Mouse (Mus musculus): Measurements from ENCODE around the gene Frmpd4.

Frmpd4 gene

GRCm38 (mm10) chrX:168577131-168577530, at the start of gene Frmpd4:
TSS of gene Frmpd4 (minus strand) at chrX:168577231.
- DNase-seq: no peak

- DNase-seq: no peak
Measured at GRCm38 (mm10) chrX:168595193-168595592, 18.2 kb upstream of the Frmpd4 start.

GRCm38 (mm10) chrX:168584303-168584702, 7.3 kb upstream of the Frmpd4 start:
- DNase-seq: no peak

- no peak for DNase-seq
Measured at GRCm38 (mm10) chrX:168571808-168572207, 5.2 kb downstream of the Frmpd4 start.

DNA sequence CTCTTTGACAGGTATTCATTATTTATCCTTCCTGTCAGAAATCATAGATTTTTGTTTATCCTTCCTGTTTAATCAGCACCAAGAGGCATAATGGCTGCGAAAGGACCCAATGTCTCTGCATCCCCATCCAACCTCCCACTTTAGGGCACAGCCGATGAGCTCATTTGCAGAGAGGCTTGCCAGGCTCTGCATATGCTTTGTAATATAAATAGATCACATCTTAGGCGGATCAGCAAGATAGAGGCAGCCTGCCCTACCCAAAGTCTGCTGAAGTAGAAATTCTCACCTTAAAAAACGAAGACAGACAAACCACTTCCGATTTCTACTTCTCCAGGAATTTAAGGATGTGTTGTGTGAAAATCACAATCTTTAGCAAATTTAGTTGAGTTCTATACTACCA, 7.8 kb downstream of the Frmpd4 start:
- no peak for DNase-seq

- no peak for DNase-seq
Measured at GRCm38 (mm10) chrX:168505254-168505653, 71.8 kb downstream of the Frmpd4 start.

GRCm38 (mm10) chrX:168455233-168455632, 121.8 kb downstream of the Frmpd4 start:
- no peak for DNase-seq

GRCm38 (mm10) chrX:168431206-168431605, 145.8 kb downstream of the Frmpd4 start:
- no peak for DNase-seq

DNA sequence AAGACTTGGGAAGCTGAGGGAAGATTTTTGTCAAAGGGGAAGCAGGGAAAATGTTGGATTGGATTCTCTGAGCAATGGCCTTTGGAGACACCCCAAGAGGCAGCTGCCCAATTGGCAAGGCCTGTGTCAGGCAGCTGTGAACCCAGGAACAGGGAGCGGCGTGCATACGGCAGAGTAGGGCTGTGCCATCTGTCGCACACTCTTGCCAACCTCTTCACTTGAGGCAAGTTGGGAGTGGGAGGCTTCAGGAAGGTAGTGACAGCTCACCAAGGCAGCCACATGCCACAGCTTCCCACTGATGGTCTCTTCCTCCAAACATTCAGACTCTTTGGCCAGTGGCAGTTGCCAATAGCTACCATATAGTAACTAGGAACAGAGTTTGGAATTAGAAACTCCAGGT, 147.2 kb downstream of the Frmpd4 start:
- no peak for DNase-seq

GRCm38 (mm10) chrX:168415403-168415802, 161.6 kb downstream of the Frmpd4 start:
- no peak for DNase-seq

DNA sequence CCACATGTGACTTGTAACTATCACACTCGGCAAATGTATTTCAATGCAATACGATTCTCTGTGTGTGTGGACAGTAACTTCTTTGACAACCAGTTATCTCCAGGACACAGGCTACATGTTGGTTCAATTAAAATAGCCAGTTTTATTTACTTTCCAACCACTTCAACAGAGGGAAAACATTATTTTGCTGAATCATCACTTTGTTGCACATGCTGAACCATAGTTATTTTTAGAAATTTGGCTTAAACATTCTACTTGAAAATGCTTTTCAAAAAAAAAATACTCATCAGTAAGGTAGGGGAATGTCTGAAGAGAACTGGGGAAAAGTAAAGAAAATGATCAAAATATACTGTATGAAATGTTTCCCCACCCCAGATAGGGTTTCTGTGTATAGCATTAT, 173.5 kb downstream of the Frmpd4 start:
- no peak for DNase-seq

- no peak for DNase-seq
Measured at GRCm38 (mm10) chrX:168350431-168350830, 226.6 kb downstream of the Frmpd4 start.

- no peak for DNase-seq
Measured at GRCm38 (mm10) chrX:168349320-168350225, 227.5 kb downstream of the Frmpd4 start.

DNA sequence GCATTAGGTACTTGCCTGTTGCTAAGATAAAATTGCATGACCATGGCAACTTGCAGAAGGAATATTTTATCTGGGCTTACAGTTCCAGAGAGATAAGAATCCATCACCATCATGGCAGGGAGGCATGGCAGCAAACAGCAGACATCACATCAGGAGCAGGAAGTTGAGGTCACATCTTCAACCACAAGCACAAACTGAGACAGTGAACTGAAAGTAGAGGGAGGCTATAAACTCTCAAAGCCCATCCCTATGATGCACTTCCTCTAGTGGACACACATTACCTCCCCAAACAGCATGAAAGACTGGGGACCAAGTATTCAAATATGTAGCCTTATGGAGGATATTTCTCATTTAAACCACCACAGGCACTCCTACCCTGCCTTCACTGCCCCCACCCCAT, 238.8 kb downstream of the Frmpd4 start:
- no peak for DNase-seq

- DNase-seq: no peak
Measured at GRCm38 (mm10) chrX:168325161-168325560, 251.9 kb downstream of the Frmpd4 start.

DNA sequence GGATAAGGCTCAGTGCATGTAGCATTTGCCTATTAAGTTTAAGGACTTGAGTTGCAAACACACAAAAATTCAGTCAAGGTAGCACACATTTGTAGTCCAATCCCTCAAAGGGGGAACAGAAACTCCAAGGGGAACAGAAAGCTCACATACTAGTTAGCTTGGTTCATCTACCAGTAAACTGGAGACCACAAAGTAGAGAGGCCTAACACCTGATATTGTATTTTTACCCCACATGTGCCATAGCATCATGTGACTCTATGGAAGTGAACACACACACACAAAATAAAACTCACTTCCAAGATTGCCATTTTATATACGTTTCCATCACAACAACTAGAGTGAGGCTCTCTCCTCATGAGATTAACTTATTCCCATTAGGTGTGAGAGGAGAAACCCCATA, 264.9 kb downstream of the Frmpd4 start:
- DNase-seq: no peak

DNA sequence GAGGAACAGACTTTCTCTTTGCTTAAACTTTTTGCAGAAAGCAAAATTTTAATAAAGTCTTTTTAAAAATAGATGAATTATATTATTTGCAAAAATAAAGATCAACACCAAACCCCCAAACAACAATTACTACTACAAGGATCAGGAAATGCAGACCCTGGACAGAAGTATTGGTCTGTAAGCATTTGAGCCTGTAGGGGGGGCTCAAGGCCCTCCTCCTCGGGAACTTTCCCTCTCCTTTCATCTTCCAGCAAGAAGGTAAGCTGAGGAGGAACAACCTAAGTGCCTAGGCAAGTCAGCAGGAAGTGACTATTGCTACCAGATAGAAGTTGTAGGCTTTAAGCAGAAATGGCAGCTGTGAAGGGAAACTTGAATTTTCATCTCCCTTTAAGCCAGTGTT, 266.9 kb downstream of the Frmpd4 start:
- no peak for DNase-seq

DNA sequence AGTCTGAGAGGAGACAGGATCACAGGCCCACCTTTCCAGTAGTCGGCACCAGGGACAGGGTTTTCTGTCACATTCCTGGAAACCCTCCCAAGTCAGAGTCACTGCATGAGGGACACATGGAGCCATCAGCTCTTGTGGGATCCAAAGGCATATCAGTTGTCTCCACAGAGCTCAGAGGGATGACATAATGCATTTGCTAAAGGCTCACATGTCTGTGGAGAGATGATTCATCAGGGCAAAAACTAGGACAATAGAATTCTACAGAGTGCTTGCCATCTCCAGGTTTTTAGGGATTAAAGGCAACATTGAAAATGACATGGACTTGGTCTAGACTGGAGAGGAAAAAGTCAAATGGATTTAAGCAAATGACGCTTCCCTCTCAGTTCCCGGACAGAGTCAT, 284.5 kb downstream of the Frmpd4 start:
- DNase-seq: no peak

GRCm38 (mm10) chrX:168207034-168207433, 370.0 kb downstream of the Frmpd4 start:
- DNase-seq: no peak

DNA sequence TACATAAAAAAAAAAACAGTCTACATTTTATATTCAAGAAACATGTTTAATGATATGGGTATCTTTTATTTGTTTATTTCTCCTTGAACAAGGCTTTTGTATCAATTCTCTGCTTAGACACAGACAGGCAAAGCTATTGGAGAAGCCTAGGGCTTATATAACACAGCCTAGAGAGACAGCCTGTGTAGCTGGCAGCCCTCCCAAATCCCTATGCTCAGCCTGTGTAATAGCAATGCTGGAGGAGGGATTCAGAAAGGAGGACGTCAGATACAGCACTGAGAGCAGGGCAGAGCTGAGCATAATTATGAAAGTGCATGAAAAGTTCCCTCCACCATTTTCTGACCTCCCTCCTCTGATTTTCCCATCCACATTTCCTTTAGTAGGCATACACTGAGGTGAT, 385.1 kb downstream of the Frmpd4 start:
- DNase-seq: no peak

DNA sequence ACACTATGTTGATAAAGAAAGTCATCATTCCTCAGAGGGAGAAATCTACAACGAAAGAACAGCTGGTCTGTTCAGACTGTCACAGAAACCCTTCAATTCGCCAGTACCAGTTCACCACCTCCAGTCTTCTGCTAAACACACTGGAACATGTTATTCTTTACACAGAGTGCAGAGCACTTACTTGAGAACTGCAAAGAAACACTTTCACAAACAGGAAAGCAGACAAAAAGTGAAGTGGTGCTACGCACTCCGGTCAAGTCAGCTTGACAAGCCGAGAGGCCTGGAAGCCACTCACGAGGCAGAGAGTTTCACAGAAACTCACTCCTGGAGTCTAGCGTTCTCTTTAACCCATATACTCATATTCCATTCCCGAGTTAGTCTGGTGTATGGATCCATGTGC, 387.5 kb downstream of the Frmpd4 start:
- no peak for DNase-seq

GRCm38 (mm10) chrX:168163001-168163400, 414.0 kb downstream of the Frmpd4 start:
- no peak for DNase-seq

DNA sequence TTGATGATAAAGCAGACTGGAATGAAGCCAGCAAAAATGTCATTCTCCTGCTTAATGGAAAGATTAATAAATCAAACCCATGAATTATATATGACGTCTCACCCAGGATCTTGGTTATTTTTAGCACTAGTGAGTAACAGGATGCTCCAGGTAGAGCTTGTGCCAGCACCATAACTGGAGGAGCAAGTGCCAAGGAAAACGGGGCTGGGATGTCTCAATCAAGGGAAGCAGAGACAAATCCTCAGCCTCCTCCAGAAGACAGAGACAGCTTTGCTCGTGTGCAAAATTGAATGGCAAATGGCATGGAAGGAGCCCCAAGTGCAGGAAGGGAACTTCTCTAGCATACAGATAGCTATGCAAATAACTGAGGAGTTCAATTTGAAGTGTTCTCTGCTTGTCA, 418.2 kb downstream of the Frmpd4 start:
- DNase-seq: no peak

- no peak for DNase-seq
Measured at GRCm38 (mm10) chrX:168141051-168141450, 436.0 kb downstream of the Frmpd4 start.

DNA sequence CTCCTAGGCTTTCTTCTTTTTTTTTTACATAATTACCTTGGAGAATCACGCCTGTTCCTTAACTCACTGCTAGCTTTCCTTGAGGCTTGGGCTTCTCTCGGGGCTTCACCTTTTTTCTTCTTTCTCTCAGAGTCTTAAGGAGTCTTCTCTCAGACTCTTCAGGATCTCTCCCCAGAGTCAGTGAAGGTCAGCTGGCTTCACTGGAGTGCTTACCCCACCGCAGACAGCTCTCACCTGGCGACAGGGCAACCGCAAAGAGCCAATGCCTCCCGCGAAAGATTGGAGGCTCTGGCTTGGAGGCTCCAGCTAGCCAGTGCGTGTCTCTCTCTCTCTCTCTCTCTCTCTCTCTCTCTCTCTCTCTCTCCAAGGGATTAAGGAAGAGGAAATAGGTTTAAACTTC, 453.0 kb downstream of the Frmpd4 start:
- no peak for DNase-seq

All from kidney, adult 18-20 months (tissue).